Mouse (Mus musculus) heart, adult 2 months (tissue): ENCODE results near the gene Rnf135. TPM values are rescaled to one million over a fixed set of nuclear protein-coding genes. Genes with fewer than 3 reads are reported as not detected.

Experiments
- DNase-seq, 2 experiments: peaks; one replicate each; pipeline ENCODE4 v3.0.0; 2021
- H3K27ac ChIP-seq: fragments of 200-600 bp; 2 replicates; pipeline ENCODE4 v1.8.1; 2022
- H3K27me3 ChIP-seq: fragments of 200-500 bp; 2 replicates; pipeline ENCODE4 v1.6.1; 2012; ENCODE audit warnings: mild to moderate bottlenecking, low read length, inconsistent platforms, mixed read lengths; ENCODE audit not compliant: control insufficient read depth, insufficient read depth
- H3K36me3 ChIP-seq: fragments of 200-500 bp; 2 replicates; pipeline ENCODE4 v1.6.1; 2012; ENCODE audit warnings: low read length, inconsistent platforms; ENCODE audit not compliant: control insufficient read depth, insufficient read depth
- H3K4me1 ChIP-seq: fragments of 200-500 bp; 2 replicates; pipeline ENCODE4 v1.6.1; 2011; ENCODE audit warnings: low read length; ENCODE audit not compliant: control insufficient read depth, insufficient read depth
- H3K4me3 ChIP-seq: fragments of 200-600 bp; 2 replicates; pipeline ENCODE4 v1.8.1; 2022
- H3K79me2 ChIP-seq: fragments of 200-500 bp; replicated peaks from 2 replicates; pipeline ENCODE4 v1.6.1; 2012; ENCODE audit warnings: mild to moderate bottlenecking, inconsistent platforms, low read length, moderate library complexity, mixed read lengths; ENCODE audit not compliant: control insufficient read depth, insufficient read depth
- H3K9ac ChIP-seq: fragments of 200-500 bp; 2 replicates; pipeline ENCODE4 v1.6.1; 2012; ENCODE audit warnings: low read depth, mild to moderate bottlenecking, control low read depth, inconsistent platforms, low read length, mixed read lengths
- CTCF ChIP-seq: fragments of 200-600 bp; IDR thresholded peaks from 2 replicates; pipeline ENCODE4 v1.8.1; 2022; ENCODE audit warnings: antibody characterized with exemption, mild to moderate bottlenecking, moderate library complexity
- EP300 ChIP-seq: fragments of 200-500 bp; IDR thresholded peaks from 2 replicates; pipeline ENCODE4 v1.6.1; 2011; ENCODE audit warnings: low read depth, low read length, control low read depth; ENCODE audit not compliant: insufficient read depth
- POLR2A ChIP-seq: fragments of 200-500 bp; IDR thresholded peaks from 2 replicates; pipeline ENCODE4 v1.6.1; 2011; ENCODE audit warnings: mild to moderate bottlenecking, low read depth, low read length, control low read depth; ENCODE audit not compliant: insufficient read depth
- WGBS: fragments of 180-500 bp; shearing (Covaris S2); methylation state at CpG from one replicate; pipeline ENCODE4 v1.1.7; 2018; 5-methylcytosine and 5-hydroxymethylcytosine counted together
- intact Hi-C: fragments of 180-260 bp; cut with DNase I; formaldehyde crosslinking; loops from one replicate; pipeline ENCODE4 v1.15.1; 2025
- polyA plus RNA-seq: library from polyadenylated mRNA; depleted of rRNA; stranded (reverse); fragments of >200 nt; gene quantifications from 2 replicates; pipeline ENCODE4 v1.2.3, GENCODE M21; 2012; rRNA removed
- total RNA-seq, 2 experiments: library from RNA; stranded (reverse); gene quantifications; 2 replicates each; pipeline ENCODE4 v1.2.3; 2021

Rnf135 gene
- total and polyA plus RNA-seq, 3 experiments = 4.4 to 5.4 (median 4.6) TPM

DNA sequence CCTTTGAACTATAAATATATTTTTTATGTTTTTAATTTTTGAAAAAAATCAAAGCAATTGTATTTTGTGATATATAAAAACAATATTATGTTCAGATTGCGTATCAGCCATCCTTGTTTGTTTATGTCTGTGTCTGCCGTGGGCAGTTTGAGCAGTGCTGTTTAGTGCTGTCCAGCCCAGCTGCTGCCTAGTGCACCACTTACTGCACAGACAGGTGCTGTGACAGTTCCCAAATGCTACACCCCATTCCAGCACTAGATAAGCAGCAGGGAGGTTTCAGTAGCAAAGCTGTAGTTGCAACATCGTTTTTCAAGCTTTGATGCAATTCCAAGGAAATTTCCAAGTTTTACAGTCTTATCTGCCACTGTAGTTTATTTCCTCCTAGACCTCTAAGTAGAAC is 53.6 kb downstream of the Rnf135 start:
- no peaks in the 10 kb centered on the region for H3K4me1 ChIP-seq
- H3K4me3 ChIP-seq = no peak overlapping the region
- no peaks in the 10 kb centered on the region for H3K79me2 ChIP-seq
- intact Hi-C loops = no loop called here
- WGBS = 67% methylated on average over 3 of the region's 3 CpGs
- no peak overlapping the region for H3K9ac ChIP-seq
- H3K27me3 ChIP-seq = no peaks in the 10 kb centered on the region
- no peaks in the 10 kb centered on the region; the same call in none of the 2 replicates for H3K36me3 ChIP-seq
- TF ChIP-seq POLR2A (no peak), EP300 (no peak), CTCF (no peak)
- H3K27ac ChIP-seq = no peak overlapping the region
- no peak for DNase-seq

DNA sequence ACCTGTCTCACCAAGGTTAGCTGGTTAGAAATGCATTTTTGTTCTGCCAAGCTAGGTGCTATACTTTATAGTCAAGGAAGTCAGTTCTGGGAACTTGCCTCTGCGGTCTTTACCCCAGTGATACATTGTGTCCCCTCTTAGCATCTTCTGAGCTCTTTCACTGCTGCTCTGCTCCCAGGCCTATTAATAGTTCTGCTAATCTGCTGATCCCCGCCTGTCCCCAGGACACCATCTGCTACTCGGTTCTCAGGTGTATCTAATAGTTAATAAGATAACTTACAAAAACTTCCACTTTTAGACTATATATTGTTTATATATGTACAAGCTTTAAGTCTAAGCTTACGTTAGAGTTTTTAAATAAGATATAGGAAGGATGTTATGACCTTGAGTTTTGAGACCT is 54.7 kb downstream of the Rnf135 start:
- H3K9ac ChIP-seq = no peak overlapping the region
- DNase-seq = no peak
- 61% methylated on average over 4 of the region's 4 CpGs for WGBS
- H3K27ac ChIP-seq = no peak overlapping the region
- intact Hi-C loops = no loop called here
- no peak for TF ChIP-seq CTCF
- no peak for TF ChIP-seq EP300
- H3K27me3 ChIP-seq = no peaks in the 10 kb centered on the region
- no peaks in the 10 kb centered on the region for H3K4me1 ChIP-seq
- H3K79me2 ChIP-seq = no peaks in the 10 kb centered on the region
- no peak overlapping the region for H3K4me3 ChIP-seq
- H3K36me3 ChIP-seq = no peaks in the 10 kb centered on the region; the same call in none of the 2 replicates

DNA sequence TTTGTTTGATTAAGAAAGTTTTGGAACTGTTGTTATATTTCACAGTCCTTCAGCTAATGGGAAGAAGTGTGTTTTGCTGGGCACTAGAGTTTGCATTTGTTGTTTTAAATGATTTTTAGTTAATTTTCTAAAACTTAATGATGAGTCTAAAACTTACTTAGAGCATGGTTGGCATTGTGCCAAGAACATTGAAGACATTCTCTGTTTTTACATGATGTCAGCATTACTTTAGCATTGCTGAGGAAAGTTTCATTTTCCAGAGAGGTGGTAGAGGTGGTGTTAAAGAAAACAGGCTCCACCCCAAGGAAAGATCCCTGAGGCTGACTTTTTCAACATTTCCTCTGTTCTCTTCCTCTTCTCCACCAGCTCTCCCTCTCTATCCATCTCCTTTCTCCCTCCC is 63.4 kb downstream of the Rnf135 start:
- Histone ChIP-seq H3K4me1 (no peaks in the 10 kb centered on the region), H3K36me3 (peaks cover 12% of the 10 kb centered on the region), H3K9ac (no peak overlapping the region), H3K79me2 (no peaks in the 10 kb centered on the region), H3K4me3 (no peak overlapping the region), H3K27me3 (no peaks in the 10 kb centered on the region), H3K27ac (no peak overlapping the region)
- no peak for DNase-seq
- TF ChIP-seq POLR2A = no peak
- no peak for TF ChIP-seq EP300
- no peak for TF ChIP-seq CTCF
- intact Hi-C loops = no loop called here

DNA sequence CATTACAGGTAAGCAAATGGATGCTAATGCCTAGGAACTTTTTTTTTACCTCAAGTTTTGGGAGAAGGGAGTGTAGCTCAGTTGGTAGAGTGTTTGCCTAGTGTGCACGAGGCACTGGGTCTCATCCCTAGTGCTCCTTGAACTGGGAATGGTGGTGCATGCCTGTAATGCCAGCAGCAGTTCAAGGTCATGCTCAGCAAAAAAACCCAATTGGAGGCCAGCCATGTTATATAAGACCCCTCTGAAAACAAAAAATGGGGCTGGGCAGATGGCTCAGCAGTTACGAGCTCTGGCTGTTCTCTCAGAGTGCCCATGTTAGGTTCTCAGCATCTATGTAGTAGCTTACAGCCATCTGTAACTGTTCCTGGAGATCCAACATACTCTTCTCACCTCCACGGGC is 64.9 kb downstream of the Rnf135 start:
- H3K27ac ChIP-seq = no peak overlapping the region
- 78% methylated on average over 3 of the region's 3 CpGs for WGBS
- DNase-seq = no peak
- no peak overlapping the region for H3K4me3 ChIP-seq
- no peaks in the 10 kb centered on the region for H3K4me1 ChIP-seq
- TF ChIP-seq POLR2A (no peak), CTCF (no peak)
- H3K79me2 ChIP-seq = no peaks in the 10 kb centered on the region
- no peak overlapping the region for H3K9ac ChIP-seq
- no peaks in the 10 kb centered on the region for H3K27me3 ChIP-seq
- H3K36me3 ChIP-seq = peaks cover 12% of the 10 kb centered on the region
- intact Hi-C loops = no loop called here

Other genes with a start within 250 kb of the Rnf135 start
- 10 to 100 TPM; 25.5 to 26.6 TPM for gene Utp6, start 221.5 kb upstream of the Rnf135 start, total RNA-seq
- gene Utp6, start 221.5 kb upstream of the Rnf135 start, polyA plus RNA-seq = 5.9 and 11.7 TPM in 2 replicates
- gene Suz12, start 190.7 kb upstream of the Rnf135 start, total RNA-seq = 10 to 100 TPM; 23.9 to 26.7 TPM
- gene Suz12, start 190.7 kb upstream of the Rnf135 start, polyA plus RNA-seq = 3.7 and 7.8 TPM in 2 replicates
- gene Crlf3, start 102.9 kb upstream of the Rnf135 start, total RNA-seq = 10 to 100 TPM; 10.8 to 10.9 TPM
- gene Crlf3, start 102.9 kb upstream of the Rnf135 start, polyA plus RNA-seq = 8.0 and 11.7 TPM in 2 replicates
- gene Atad5, start 94.5 kb upstream of the Rnf135 start, total RNA-seq = under 1 TPM; 0.70 to 0.84 TPM
- gene Atad5, start 94.5 kb upstream of the Rnf135 start, polyA plus RNA-seq = 0.27 and 0.44 TPM in 2 replicates
- gene Tefm, start 41.7 kb upstream of the Rnf135 start, total RNA-seq = 10 to 100 TPM; 24.4 to 28.7 TPM
- gene Tefm, start 41.7 kb upstream of the Rnf135 start, polyA plus RNA-seq = 14.7 and 21.3 TPM in 2 replicates
- 10 to 100 TPM; 10.5 to 11.0 TPM for gene Adap2, start 29.7 kb upstream of the Rnf135 start, total RNA-seq
- gene Adap2, start 29.7 kb upstream of the Rnf135 start, polyA plus RNA-seq = 5.5 and 8.1 TPM in 2 replicates
- gene Rhot1, start 25.2 kb downstream of the Rnf135 start, total RNA-seq = 10 to 100 TPM; 57.2 to 60.7 TPM
- 38.7 and 69.5 TPM in 2 replicates for gene Rhot1, start 25.2 kb downstream of the Rnf135 start, polyA plus RNA-seq
- 10 to 100 TPM in 1 of 2 experiments, 1 to 10 TPM in 1; 6.8 to 11.1 TPM for gene Rhbdl3, start 117.1 kb downstream of the Rnf135 start, total RNA-seq
- gene Rhbdl3, start 117.1 kb downstream of the Rnf135 start, polyA plus RNA-seq = 9.4 and 12.6 TPM in 2 replicates
- gene 5730455P16Rik, start 194.2 kb downstream of the Rnf135 start, total RNA-seq = 10 to 100 TPM; 19.2 to 22.8 TPM
- 4.6 and 10.2 TPM in 2 replicates for gene 5730455P16Rik, start 194.2 kb downstream of the Rnf135 start, polyA plus RNA-seq
- gene Zfp207, start 199.4 kb downstream of the Rnf135 start, total RNA-seq = 10 to 100 TPM; 58.3 to 59.9 TPM
- 63.0 and 99.1 TPM in 2 replicates for gene Zfp207, start 199.4 kb downstream of the Rnf135 start, polyA plus RNA-seq
- gene Psmd11, start 244.8 kb downstream of the Rnf135 start, total RNA-seq = 100 to 1,000 TPM in 1 of 2 experiments, 10 to 100 TPM in 1; 98.4 to 107 TPM
- 51.3 and 83.3 TPM in 2 replicates for gene Psmd11, start 244.8 kb downstream of the Rnf135 start, polyA plus RNA-seq